Mouse (Mus musculus): ENCODE data around the gene Rsl24d1.
"Not testable (repeated sequence)": the region's sequence is repeated elsewhere in the genome, so short reads cannot be mapped to it uniquely, and the experiment has no call there.

Gene Rsl24d1

GRCm38 (mm10) chr9:73102181-73102580, 11.0 kb upstream of the Rsl24d1 start, which contains the start of gene Gm20509:
Gm20509 (plus strand) TSS chr9:73102470.
- DNase-seq, result no peak

- DNase-seq, result peak; percentile 22 to 26
These were observed 9.9 kb upstream of the Rsl24d1 start for GRCm38 (mm10) chr9:73103159-73103879.

- DNase-seq, result no peak
These were observed 9.4 kb upstream of the Rsl24d1 start for GRCm38 (mm10) chr9:73103880-73104198.

DNA sequence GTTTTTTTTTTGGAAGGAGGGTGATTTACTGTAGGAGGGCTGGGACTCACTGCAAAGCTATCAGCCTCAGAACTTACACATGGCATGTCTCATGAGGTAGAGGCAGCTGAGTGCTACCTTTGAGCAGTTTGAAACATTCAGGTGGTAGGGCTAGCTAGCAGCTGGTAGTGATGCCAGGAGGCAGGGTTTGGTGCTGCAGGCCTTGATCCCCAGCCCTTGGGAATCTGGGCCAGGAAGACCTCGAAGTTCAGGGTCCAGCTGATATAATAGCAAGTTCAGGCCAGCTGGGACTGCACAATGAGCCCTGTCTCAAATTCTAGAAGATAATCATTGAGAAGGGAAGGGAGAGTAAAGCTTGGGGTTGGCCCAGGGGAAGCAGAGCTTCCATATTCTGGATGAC, 8.1 kb upstream of the Rsl24d1 start:
- no peak for DNase-seq

DNA sequence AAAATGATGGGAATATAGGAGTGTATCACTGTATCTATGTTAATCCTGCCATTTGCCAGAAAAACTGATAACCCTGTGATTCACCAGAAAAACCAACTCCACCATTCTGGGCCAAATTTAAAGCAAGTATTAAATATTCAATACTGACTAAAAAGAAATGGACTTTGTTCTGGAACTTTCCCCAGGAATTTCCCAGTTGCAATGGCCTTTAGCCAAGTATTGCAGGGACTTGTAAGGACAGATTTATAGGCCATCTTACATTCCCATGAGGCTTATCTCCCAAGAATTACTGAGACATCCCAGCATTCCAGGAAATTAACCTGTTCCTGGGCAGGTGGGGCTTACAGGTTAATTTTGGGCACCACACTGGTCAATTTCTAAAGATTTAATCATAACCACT, 7.5 kb upstream of the Rsl24d1 start:
- DNase-seq, result peak in 1 of 2 experiments; percentile 18

DNA sequence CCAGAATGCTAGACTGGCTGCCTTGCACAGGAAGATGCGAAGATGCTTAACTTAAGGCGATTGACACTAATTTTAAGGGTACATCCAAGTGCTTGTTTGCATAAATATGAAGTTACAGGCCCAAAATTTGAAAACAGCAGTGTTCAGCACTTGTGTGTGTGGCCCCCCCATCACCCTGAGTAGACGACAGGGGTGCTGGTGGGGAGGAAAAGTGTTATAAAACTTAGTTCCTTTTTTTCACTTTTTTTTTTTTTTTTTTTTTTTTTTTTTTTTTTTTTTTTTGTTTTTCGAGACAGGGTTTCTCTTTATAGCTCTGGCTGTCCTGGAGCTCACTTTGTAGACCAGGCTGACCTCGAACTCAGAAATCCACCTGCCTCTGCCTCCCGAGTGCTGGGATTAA, 3.5 kb downstream of the Rsl24d1 start:
- DNase-seq, result not testable (repeated sequence)

DNA sequence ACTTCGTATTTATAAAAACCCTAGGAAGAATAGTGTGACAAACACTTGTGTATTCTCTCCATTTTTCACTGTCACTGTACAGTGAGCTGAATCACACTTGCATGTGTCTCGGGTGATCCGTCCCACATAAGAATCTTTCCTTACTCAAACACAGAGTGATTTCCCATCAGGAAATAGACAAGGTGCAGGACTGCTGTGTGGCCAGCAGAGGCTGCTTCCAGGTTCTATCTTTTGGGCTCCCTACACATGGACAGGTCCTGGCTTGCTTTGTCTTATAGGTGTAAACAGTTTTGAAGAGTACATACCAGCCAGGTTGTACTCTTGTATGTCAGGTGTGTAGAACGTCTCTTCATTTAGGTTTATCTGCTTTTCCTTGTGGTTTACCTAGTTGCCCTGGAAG, 4.8 kb downstream of the Rsl24d1 start:
- DNase-seq, result no peak

- DNase-seq, result peak in 1 of 2 experiments; percentile 21
These were observed 8.5 kb downstream of the Rsl24d1 start for GRCm38 (mm10) chr9:73121735-73122134.

- no peak for DNase-seq
These were observed 11.9 kb downstream of the Rsl24d1 start for GRCm38 (mm10) chr9:73125043-73125570.

DNA sequence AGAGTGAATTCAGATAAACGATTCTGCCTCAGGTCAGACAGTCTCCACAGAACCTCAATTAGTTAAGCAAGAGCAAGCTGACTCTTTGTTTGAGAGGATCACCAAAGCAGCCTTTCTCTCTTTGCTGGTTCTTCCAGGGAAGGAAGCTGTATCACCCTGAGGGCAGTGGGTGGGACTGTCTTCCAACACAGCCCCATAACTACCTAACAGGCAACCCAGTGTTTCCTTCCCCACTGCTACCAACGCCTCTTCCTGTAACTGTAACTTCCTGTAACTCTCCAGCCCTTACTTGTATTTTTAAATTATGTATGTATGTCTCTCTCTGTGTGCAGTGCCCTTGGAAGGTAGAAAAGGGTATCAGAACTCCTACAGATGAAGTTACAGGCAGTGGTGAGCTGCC, 14.2 kb downstream of the Rsl24d1 start:
- no peak for DNase-seq

DNA sequence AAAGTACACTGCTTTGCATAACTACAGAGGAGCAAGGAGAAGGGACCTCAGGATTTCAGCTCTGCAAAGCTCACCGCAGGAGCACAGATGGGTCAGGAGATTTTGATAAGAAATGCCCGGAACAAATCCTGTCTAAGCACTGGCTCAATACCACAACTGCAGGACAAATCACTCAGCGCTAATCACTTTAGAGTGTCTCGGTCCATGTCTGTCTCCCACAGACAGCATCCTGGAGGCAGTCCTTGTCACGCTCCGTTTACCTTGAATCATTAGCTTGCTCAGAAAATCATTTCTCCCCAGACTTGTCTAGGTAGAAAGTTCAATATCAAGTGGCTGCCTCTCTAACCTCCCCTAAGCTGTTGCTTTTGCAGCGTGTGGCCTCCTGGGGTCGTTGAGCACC, 16.6 kb downstream of the Rsl24d1 start:
- peak in 1 of 2 experiments; percentile 8 for DNase-seq

DNA sequence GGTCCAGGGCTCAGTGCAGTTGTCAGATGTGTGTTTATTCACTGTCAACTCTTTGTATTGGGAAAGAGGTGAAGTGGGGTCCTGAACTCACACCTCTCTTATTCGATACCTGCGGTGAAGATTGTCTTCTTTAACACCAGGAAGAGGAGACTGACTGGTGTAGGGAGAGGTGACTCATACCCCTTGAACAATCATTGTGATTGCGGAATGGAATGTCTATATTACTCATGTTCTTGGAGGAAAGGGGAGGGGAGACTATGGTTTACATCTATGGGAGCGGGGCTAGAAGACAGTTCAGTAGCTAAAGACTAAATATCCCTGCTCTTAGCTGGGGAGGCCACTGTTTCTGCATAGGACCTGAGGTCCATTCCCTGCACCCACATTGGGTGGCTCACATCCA, 17.3 kb downstream of the Rsl24d1 start:
- no peak for DNase-seq

- no peak for DNase-seq
These were observed 24.2 kb downstream of the Rsl24d1 start for GRCm38 (mm10) chr9:73137341-73137886.

DNA sequence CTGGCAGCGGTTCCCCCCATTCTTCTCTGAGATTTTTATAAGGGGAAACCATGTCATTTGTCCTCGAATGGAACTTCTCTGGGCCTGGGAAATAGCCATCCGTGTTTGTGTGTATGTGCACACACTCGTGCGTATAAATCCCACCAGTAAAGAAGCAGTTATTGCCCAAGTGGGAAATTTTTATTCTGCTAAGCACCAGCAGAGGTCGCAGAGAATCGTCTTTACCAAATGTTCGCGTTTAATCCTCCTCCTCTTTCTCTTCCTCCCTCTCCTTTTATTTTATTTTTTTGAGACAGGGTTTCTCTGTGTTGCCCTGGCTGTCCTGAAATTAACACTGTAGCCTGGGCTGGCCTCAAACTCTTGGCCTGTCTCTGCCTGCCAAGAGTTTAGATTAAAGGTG, 41.1 kb downstream of the Rsl24d1 start:
- no peak for DNase-seq

- no peak for DNase-seq
These were observed 44.7 kb downstream of the Rsl24d1 start for GRCm38 (mm10) chr9:73157968-73158367.

DNA sequence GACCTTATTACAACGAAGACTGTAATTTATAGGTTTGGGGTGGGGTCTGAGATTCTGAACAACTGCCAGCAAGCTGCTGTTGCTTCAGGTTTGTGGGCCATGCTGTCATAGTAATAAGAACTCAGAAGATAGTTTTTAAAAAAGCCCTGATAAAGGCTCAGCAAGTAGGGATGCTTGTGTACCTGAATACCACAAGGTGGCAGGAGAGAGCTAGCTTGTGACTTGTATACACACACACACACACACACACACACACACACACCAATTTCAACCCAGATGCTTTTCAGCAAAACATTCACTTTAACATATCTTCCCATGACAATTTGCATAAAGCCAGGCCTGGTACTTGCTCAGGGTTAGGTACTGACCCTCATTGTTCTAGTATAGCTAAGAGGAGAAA, 46.0 kb downstream of the Rsl24d1 start:
- DNase-seq, result no peak

DNA sequence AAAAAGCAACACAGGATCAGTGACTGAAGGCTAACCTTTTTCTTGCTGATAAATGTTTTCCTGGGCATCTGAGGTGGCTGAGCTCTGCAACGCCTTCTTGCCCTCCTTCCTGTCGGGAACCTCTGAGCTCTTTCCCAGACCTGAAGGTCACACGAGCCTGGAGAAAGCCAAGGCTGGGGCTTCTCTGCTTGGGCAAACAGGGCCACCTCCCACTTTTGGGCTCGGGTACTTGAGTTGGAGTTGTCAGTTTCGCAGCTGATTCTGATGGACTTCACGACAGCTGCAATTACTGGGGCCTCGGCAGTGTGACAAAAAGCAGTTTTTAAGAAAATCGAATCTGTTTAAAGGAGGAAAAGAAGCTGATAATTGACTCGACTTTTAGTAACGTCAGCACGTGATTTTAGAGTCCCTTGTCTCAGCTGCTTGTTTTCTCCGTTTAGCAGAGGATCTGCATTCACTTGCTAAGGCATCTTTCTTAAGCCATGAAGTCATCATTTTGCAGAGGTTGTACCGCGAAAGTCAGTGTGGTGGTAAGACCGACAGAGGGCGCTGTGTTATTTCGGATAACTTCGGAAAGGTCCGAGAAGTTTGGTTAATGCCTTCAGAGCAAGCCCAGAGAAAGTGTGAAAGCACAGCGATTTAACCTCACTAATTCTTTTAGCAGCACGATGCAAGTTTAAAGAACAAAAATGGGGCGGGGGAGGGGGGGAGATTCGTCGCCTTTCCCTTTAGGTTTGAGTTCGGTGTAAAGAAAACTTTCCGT, 49.5 kb downstream of the Rsl24d1 start:
- peak; percentile 40 to 67 for DNase-seq

DNA sequence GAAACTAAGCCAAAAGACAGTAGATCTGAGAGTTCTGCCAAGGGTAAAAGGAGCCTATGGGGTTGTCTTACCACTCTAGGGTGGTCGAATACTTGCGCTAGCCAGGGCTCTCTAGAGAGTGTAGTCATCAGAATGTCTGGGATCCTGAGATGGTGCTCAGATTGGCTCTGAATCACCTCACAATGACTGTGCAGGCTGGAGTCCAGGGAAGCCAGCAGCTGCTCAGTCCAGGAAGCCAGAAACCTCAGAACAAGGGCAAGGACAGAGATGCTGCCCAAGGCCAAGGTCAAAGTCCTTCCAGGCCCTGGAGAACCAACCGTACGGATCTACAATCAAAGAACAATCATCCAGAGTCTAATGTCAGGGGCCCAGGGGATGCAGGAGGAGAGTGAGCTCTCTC, 52.4 kb downstream of the Rsl24d1 start:
- no peak for DNase-seq

Measured in kidney, adult 8-10 months (tissue).